Mouse (Mus musculus): Measurements from ENCODE around the gene Kcnq1.

- TF ChIP-seq GATA1 (IDR thresholded peaks at IDR 0.05; ENCODE audit: low read length), result no peak
- no peak for TF ChIP-seq TAL1 (IDR thresholded peaks at IDR 0.05; ENCODE audit: low read length)
These were observed 262.1 kb downstream of the Kcnq1 start for GRCm38 (mm10) chr7:143368267-143368643.
